Mouse (Mus musculus): ENCODE data around the gene Plb1. TPM values are rescaled to one million over a fixed set of nuclear protein-coding genes. Genes with fewer than 3 reads are reported as not detected.
A peak's percentile ranks its signal among the peaks of the same experiment; 100 is the strongest.

The Plb1 gene
- total RNA-seq (2015; ENCODE audit: low replicate concordance) (not detected in 2 replicates), total RNA-seq (2017; ENCODE audit: low replicate concordance) (not detected in 2 replicates)

- ATAC-seq (replicated peaks; ENCODE audit: low FRiP score, poor library complexity, severe bottlenecking) = no peak
These were observed at the start of gene Plb1 for GRCm38 (mm10) chr5:32232474-32232873. Gene Plb1 (plus strand): TSS chr5:32232708.

GRCm38 (mm10) chr5:32182885-32183629, 49.5 kb upstream of the Plb1 start:
- no peak for ATAC-seq (replicated peaks; ENCODE audit: low FRiP score, poor library complexity, severe bottlenecking)

- ATAC-seq (replicated peaks; ENCODE audit: low FRiP score, poor library complexity, severe bottlenecking) = no peak
These were observed 44.8 kb upstream of the Plb1 start for GRCm38 (mm10) chr5:32187717-32188116.

- no peak for ATAC-seq (replicated peaks; ENCODE audit: low FRiP score, poor library complexity, severe bottlenecking)
These were observed 41.2 kb upstream of the Plb1 start for GRCm38 (mm10) chr5:32191259-32191658.

GRCm38 (mm10) chr5:32192016-32192845, 40.3 kb upstream of the Plb1 start:
- no peak for ATAC-seq (replicated peaks; ENCODE audit: low FRiP score, poor library complexity, severe bottlenecking)

- no peak for ATAC-seq (replicated peaks; ENCODE audit: low FRiP score, poor library complexity, severe bottlenecking)
These were observed 38.3 kb upstream of the Plb1 start for GRCm38 (mm10) chr5:32194236-32194635.

GRCm38 (mm10) chr5:32195857-32196609, 36.5 kb upstream of the Plb1 start:
- ATAC-seq (replicated peaks; ENCODE audit: low FRiP score, poor library complexity, severe bottlenecking) = no peak

- 0 out of 2 replicates have a peak, but pooled peaks have one; percentile 17 for ATAC-seq (replicated peaks; ENCODE audit: low FRiP score, poor library complexity, severe bottlenecking)
These were observed 34.8 kb upstream of the Plb1 start for GRCm38 (mm10) chr5:32197698-32198097.

GRCm38 (mm10) chr5:32199136-32199535, 33.4 kb upstream of the Plb1 start:
- ATAC-seq (replicated peaks; ENCODE audit: low FRiP score, poor library complexity, severe bottlenecking) = no peak

- no peak for ATAC-seq (replicated peaks; ENCODE audit: low FRiP score, poor library complexity, severe bottlenecking)
These were observed 32.9 kb upstream of the Plb1 start for GRCm38 (mm10) chr5:32199594-32199993.

- ATAC-seq (replicated peaks; ENCODE audit: low FRiP score, poor library complexity, severe bottlenecking) = no peak; the same call in 1 of the 2 replicates
These were observed 27.9 kb upstream of the Plb1 start for GRCm38 (mm10) chr5:32204653-32205052.

- no peak for ATAC-seq (replicated peaks; ENCODE audit: low FRiP score, poor library complexity, severe bottlenecking)
These were observed 25.8 kb upstream of the Plb1 start for GRCm38 (mm10) chr5:32206726-32207125.

GRCm38 (mm10) chr5:32208460-32208859, 24.0 kb upstream of the Plb1 start:
- ATAC-seq (replicated peaks; ENCODE audit: low FRiP score, poor library complexity, severe bottlenecking) = no peak

- no peak for ATAC-seq (replicated peaks; ENCODE audit: low FRiP score, poor library complexity, severe bottlenecking)
These were observed 21.5 kb upstream of the Plb1 start for GRCm38 (mm10) chr5:32211011-32211410.

- ATAC-seq (replicated peaks; ENCODE audit: low FRiP score, poor library complexity, severe bottlenecking) = no peak
These were observed 18.8 kb upstream of the Plb1 start for GRCm38 (mm10) chr5:32213746-32214145.

- no peak for ATAC-seq (replicated peaks; ENCODE audit: low FRiP score, poor library complexity, severe bottlenecking)
These were observed 17.0 kb upstream of the Plb1 start for GRCm38 (mm10) chr5:32215510-32215909.

GRCm38 (mm10) chr5:32216465-32216864, 16.0 kb upstream of the Plb1 start:
- no peak for ATAC-seq (replicated peaks; ENCODE audit: low FRiP score, poor library complexity, severe bottlenecking)

- ATAC-seq (replicated peaks; ENCODE audit: low FRiP score, poor library complexity, severe bottlenecking) = no peak
These were observed 15.0 kb upstream of the Plb1 start for GRCm38 (mm10) chr5:32217477-32217876.

- ATAC-seq (replicated peaks; ENCODE audit: low FRiP score, poor library complexity, severe bottlenecking) = no peak
These were observed 2.1 kb upstream of the Plb1 start for GRCm38 (mm10) chr5:32230372-32230771.

GRCm38 (mm10) chr5:32239337-32239736, 6.8 kb downstream of the Plb1 start:
- ATAC-seq (replicated peaks; ENCODE audit: low FRiP score, poor library complexity, severe bottlenecking) = no peak
